Mouse (Mus musculus): ENCODE data around the gene Cenpu.

The Cenpu gene

DNA sequence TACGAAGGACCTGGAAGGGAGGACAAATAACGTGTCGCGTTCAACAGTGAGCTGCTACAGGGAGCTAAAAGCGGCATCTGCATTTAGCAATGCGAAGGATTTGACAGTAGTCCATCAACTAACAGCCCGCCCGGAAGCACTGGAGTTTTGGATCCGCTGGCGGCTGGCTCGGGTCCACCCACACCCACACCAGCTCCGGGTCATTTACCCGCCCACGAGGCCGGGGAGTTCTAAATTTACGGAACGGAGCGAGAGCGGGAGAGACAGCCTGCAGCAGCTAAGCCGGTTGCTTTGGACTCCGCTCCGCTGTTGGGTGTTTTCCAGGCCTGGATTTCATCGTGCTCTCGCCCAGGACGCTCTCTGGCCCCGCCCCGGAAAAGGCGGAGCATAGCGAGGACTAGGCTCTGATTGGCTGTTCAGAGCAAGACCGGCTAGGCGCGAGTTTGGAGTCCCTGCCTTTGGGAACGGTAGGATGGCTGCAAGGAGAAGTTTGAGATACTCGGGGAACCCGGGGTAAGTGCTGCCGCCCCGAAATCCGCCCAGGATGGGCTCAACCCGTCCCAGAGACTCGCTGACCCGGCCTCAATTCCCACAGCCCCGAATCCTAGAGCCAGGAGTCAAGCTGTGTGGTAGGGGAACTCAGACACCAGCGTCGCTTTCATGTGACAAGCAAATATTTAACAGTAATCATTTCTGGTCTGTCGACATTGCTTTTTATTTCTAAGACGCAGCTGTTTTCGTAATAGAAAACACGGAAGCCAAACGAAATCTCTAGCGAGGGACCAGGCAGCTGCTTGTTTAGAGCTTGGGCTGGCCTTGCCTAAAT is at the start of gene Cenpu:
TSS of gene Cenpu (plus strand) at position 414 of the 826 bp plus-strand sequence.
- peak; percentile 99 to 100 for DNase-seq

GRCm38 (mm10) chr8:46502333-46503071 is 49.3 kb upstream of the Cenpu start:
- no peak for DNase-seq

- no peak for DNase-seq
These were observed 48.6 kb upstream of the Cenpu start for GRCm38 (mm10) chr8:46503072-46503695.

DNA sequence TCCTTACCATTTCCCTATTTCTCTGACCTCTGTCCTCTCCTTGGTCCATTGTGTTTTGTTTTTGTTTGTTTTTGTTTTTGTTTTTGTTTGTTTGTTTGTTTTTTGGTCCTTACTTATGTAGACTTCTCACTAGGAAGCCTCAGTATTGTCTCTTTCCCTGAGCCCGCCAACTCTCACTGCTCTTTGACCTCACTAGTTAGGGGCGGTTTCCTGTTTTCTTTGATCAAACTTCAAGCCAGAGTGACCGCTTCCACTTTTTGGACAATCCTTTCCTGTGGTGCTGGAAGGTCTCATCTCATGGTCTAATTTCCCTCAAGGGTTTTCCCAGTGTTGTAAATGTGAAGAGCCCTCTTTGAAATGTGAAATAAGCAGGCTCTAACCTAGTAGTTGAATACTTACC is 47.6 kb upstream of the Cenpu start:
- no peak for DNase-seq

- DNase-seq: no peak
These were observed 43.1 kb upstream of the Cenpu start for GRCm38 (mm10) chr8:46508488-46509395.

- DNase-seq: no peak
These were observed 42.4 kb upstream of the Cenpu start for GRCm38 (mm10) chr8:46509474-46509873.

DNA sequence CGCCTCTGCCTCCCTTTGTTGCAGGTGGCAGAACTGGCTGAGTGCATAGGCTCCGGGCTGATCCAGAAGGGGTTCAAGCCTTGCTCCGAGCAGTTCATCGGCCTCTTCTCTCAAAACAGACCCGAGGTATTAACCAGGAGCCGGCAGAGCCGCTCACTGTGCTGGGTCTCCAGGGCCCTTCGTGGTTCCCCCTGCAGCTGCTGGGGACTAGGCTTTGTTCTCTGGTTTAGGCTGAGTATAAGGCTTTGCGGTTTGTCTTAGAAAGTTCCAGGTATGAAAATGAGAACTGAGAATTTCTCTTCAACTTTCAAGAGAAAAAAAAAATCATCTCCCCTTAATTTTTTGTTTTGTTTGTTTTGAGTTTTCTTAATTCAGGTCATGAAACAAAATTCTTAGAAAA is 40.5 kb upstream of the Cenpu start:
- no peak for DNase-seq

GRCm38 (mm10) chr8:46512538-46512937 is 39.3 kb upstream of the Cenpu start:
- no peak for DNase-seq

GRCm38 (mm10) chr8:46514027-46514426 is 37.8 kb upstream of the Cenpu start:
- no peak for DNase-seq

- no peak for DNase-seq
These were observed 31.2 kb upstream of the Cenpu start for GRCm38 (mm10) chr8:46520667-46521066.

DNA sequence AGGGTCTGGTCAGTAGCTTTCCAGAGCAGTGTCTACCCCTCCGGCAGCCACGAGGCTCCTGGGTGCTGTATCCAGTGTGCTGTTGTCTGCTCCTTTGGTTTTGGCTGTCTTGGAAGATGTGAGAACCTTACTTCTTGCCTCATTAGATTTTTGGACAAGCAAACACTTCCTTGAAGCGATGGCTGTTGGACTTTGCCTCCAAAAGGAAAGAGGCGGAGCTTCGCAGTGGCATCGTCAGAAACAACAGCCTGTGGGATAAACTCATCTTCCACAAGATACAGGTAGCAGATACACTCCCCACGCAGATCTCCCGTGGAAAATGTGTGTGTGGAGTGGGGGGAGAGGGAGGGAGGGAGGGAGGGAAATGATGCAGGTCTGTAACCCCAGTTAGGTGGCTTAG is 25.7 kb upstream of the Cenpu start:
- no peak for DNase-seq

DNA sequence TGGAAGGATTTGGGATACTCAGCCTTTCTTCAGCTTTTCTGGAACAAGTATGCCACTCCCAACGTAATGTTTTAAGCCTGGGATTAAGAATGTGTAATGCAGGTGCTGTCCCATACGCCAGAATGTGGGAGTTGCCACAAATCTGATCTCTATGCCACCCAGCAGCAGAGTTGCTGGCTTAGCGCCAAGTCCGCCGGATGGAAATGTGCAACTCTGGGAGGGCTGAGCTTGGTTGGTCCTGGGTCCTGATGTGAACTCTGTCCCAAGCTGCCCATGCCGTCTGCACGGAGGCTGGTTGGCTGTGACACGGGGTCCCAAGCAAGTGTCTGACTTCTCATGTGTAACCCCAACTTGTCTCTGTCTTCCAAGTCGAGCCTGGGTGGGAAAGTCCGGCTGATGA is 25.0 kb upstream of the Cenpu start:
- DNase-seq: no peak

- no peak for DNase-seq
These were observed 22.3 kb upstream of the Cenpu start for GRCm38 (mm10) chr8:46529508-46529907.

GRCm38 (mm10) chr8:46530541-46530940 is 21.3 kb upstream of the Cenpu start:
- DNase-seq: no peak

DNA sequence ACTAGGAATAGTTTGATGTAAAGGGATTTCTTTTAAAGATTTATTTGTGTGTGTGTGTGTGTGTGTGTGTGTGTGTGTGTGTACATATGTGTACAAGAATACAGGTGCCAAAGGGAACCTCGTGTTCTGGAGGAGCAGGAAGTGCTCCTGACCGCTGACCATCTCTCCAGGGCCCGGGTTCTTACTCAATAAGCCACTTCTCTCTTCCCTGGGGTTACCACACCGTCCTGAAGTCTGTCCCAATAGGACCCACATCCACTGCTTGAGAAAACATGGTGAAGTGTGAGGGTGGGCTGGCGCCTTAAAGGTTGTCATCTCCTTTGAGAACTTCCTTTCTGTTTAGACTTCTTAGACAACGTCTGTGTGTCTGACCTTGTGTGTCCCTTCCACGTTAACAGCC is 17.9 kb upstream of the Cenpu start:
- peak in 1 of 2 experiments; percentile 20 for DNase-seq

DNA sequence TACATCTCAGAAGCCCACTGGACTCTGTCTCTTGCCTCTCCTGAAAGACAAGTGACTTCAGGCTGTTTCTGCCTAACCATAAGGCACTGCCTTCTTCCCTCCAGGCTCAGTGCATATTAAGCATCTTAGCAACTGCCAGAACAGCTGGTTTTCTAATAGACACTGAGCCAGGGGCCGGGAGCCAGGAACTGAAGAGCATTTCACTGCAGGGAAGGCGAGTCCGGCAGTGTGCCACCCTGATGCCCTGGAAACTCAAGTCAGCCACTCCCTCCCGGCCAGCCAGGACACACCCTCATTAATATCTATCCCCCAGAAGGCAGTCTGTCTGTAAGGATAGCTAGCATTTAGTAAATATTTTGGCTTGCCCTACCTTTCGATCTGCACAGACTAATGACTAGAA is 12.1 kb upstream of the Cenpu start:
- DNase-seq: peak; percentile 18 to 26

DNA sequence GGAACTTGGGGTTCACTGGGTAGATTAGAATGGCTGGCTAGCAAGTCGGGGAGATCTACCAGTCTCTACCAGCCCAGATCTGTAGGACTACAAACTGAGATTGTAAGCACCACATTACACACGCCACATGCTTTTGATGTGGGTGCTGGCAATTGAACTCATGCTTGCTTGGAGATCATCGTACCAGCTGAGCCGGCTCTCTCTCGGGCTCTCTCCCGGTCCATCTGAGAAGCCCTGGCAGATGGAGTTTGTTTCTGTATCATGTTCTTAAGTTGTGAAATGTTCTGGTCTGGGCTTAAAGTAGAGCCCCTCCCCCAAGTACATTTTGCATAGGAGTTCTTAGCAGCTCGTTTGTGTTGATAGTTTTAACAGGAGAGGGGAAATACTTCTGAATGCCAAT is 8.6 kb upstream of the Cenpu start:
- DNase-seq: peak in 1 of 2 experiments; percentile 29

- DNase-seq: peak; percentile 14 to 50
These were observed 8.2 kb upstream of the Cenpu start for GRCm38 (mm10) chr8:46543662-46544061.

- no peak for DNase-seq
These were observed 6.0 kb upstream of the Cenpu start for GRCm38 (mm10) chr8:46545854-46546253.

- DNase-seq: peak; percentile 20 to 38
These were observed 5.2 kb upstream of the Cenpu start for GRCm38 (mm10) chr8:46546431-46547176.

DNA sequence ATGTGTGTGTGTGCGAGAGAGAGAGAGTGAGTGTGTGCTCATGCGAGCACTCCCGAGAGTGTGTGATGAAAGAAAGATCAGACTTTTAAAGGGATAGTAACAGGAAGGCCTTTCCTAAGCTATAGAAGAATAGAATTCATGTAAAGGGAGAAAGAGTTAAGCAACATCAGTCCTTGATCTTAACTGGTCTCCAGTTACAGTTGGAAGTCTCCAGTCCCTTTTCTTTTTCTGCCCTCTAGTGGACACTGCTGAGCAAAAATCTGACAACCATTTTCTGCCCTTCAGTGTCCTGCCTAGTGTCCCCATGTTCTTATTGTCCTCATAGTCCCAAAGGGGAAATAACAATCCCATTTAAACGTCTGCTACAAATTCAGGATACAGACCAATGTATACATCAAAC is 4.6 kb upstream of the Cenpu start:
- DNase-seq: peak in 1 of 2 experiments; percentile 60

DNA sequence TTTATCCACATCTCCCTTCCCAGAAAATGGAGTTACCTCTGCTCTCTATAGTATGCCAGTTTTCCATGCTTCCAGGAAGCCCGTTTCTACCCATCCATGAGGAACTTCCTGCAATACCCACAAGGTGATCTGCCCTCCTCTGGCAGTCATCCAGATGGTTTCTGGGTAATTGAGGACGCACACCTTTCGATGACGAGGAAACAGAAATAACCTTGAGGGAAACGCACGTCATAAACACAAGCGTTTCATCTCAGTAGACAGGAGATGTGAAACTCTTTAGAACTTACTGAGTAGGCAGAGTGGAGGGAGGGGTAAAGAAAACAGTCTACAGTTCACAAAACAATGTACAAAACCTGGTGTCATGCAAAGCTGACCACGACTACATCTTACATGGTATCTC is 1.8 kb upstream of the Cenpu start:
- DNase-seq: no peak

All from lung, adult 18-20 months (tissue).